Mouse (Mus musculus): ENCODE results near the gene Cacng8. TPM values are rescaled to one million over a fixed set of nuclear protein-coding genes. Genes with fewer than 3 reads are reported as not detected.

The Cacng8 gene
- total and polyA plus RNA-seq, 3 experiments, result 5.6 to 9.2 TPM; not detected in 1

DNA sequence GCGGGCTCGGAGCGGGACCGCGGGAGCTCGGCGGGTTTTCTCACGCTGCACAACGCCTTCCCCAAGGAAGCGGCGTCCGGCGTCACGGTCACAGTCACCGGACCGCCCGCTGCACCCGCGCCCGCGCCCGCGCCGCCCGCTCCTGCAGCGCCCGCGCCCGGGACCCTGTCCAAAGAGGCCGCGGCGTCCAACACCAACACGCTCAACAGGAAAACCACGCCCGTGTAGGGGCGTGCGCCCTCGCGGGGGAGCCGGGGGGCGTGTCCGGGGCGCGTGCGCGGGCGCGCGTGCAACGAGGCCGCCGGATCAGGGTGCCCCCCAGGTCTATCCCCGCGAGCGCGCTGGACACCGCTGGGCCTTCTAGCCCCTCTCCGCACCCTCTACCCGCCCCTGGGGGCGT, 24.9 kb downstream of the Cacng8 start:
- Histone ChIP-seq H3K4me3 (ENCODE audit: control insufficient read depth in 1 of 2, insufficient read depth in 1 of 2, low read depth in 2 of 2, low read length in 2 of 2) (no peak overlapping the region), H3K9ac (ENCODE audit: control insufficient read depth, low read depth, low read length, poor library complexity, severe bottlenecking) (no peak overlapping the region)
- no peak for DNase-seq (ENCODE audit: low read depth, low spot score)

DNA sequence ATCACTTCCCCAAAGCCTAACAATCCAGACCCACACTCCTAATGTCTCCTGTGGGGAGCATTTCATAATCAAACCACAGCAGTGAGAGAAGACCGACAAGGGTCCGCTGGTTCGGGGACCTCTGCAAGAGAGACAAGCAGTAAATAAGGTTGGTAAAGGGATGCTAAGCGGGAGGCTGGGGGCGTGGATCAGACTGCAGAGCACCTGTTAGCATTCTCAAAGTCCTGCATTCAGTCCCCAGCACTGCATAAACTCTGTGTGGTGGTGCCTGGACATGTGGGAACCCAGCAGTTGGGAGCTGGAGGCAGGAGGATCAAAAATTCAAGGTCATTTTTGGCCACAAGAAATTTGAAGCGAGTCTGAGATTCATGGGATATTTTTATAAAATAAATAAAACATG, 29.5 kb downstream of the Cacng8 start:
- no peaks in the 10 kb centered on the region for H3K36me3 ChIP-seq (ENCODE audit: control insufficient read depth in 1 of 2, insufficient read depth in 2 of 2, low read length in 2 of 2)
- H3K4me3 ChIP-seq (ENCODE audit: control insufficient read depth in 1 of 2, insufficient read depth in 1 of 2, low read depth in 2 of 2, low read length in 2 of 2), result no peak overlapping the region
- H3K27me3 ChIP-seq (ENCODE audit: control insufficient read depth in 1 of 2, insufficient read depth in 2 of 2, low read length in 2 of 2), result no peaks in the 10 kb centered on the region
- no peaks in the 10 kb centered on the region for H3K79me2 ChIP-seq (ENCODE audit: control insufficient read depth, insufficient read depth, low read length, poor library complexity)
- H3K27ac ChIP-seq (ENCODE audit: control insufficient read depth, low read depth, low read length), result no peak overlapping the region
- DNase-seq (ENCODE audit: low read depth, low spot score), result no peak
- no peaks in the 10 kb centered on the region for H3K4me1 ChIP-seq (ENCODE audit: control insufficient read depth in 1 of 2, insufficient read depth in 2 of 2, low read length in 2 of 2)
- no peak for TF ChIP-seq JUND (IDR thresholded peaks at IDR 0.05; ENCODE audit: low read depth, low read length)
- no peak for TF ChIP-seq KAT2A (conservative IDR thresholded peaks at IDR 0.05; ENCODE audit: low read depth, low read length)
- TF ChIP-seq NELFE (IDR thresholded peaks at IDR 0.05; ENCODE audit: low read depth, low read length), result no peak
- no peak for TF ChIP-seq E2F4 (IDR thresholded peaks at IDR 0.05; ENCODE audit: borderline replicate concordance, low read depth, low read length)
- TF ChIP-seq MYC (IDR thresholded peaks at IDR 0.05; ENCODE audit: low read depth, low read length), result no peak
- no peak for TF ChIP-seq TCF12 (IDR thresholded peaks at IDR 0.05; ENCODE audit: low read depth, low read length)
- TF ChIP-seq ZMIZ1 (IDR thresholded peaks at IDR 0.05; ENCODE audit: low read depth, low read length), result no peak
- no peak for TF ChIP-seq ELF1 (IDR thresholded peaks at IDR 0.05; ENCODE audit: low read depth, low read length)
- TF ChIP-seq MAX (IDR thresholded peaks at IDR 0.05; ENCODE audit: low read length), result no peak
- no peak overlapping the region for H3K9ac ChIP-seq (ENCODE audit: control insufficient read depth, low read depth, low read length, poor library complexity, severe bottlenecking)
- H3K9me3 ChIP-seq (replicated peaks; ENCODE audit: insufficient read depth, low read length), result no peaks in the 10 kb centered on the region

More for the DNA sequence above, 24.9 kb downstream of the Cacng8 start:
- Histone ChIP-seq H3K4me1 (ENCODE audit: control insufficient read depth in 1 of 2, insufficient read depth in 2 of 2, low read length in 2 of 2) (peaks cover 0 to 9% of the 10 kb centered on the region in 2 experiments; a peak in 3 of 4 replicates), H3K27me3 (ENCODE audit: control insufficient read depth in 1 of 2, insufficient read depth in 2 of 2, low read length in 2 of 2) (no peaks in the 10 kb centered on the region), H3K79me2 (ENCODE audit: control insufficient read depth, insufficient read depth, low read length, poor library complexity) (peaks cover 10% of the 10 kb centered on the region), H3K27ac (ENCODE audit: control insufficient read depth, low read depth, low read length) (no peak overlapping the region), H3K36me3 (ENCODE audit: control insufficient read depth in 1 of 2, insufficient read depth in 2 of 2, low read length in 2 of 2) (peaks cover 0 to 3% of the 10 kb centered on the region in 2 experiments; a peak in 1 of 4 replicates), H3K9me3 (replicated peaks; ENCODE audit: insufficient read depth, low read length) (no peaks in the 10 kb centered on the region)
- TF ChIP-seq EP300 (IDR thresholded peaks at IDR 0.05; ENCODE audit: low read depth in 1 of 2, low read length in 2 of 2), result no peak
- no peak for TF ChIP-seq MAX (IDR thresholded peaks at IDR 0.05; ENCODE audit: low read length)
- no peak for TF ChIP-seq BHLHE40 (IDR thresholded peaks at IDR 0.05; ENCODE audit: borderline replicate concordance, low read depth, low read length)
- TF ChIP-seq MEF2A (IDR thresholded peaks at IDR 0.05; ENCODE audit: extremely low read depth, insufficient replicate concordance, low read depth, low read length, poor library complexity, severe bottlenecking), result no peak
- TF ChIP-seq MYB (IDR thresholded peaks at IDR 0.05; ENCODE audit: low read depth, low read length), result no peak
- no peak for TF ChIP-seq TBP (IDR thresholded peaks at IDR 0.05; ENCODE audit: low read depth, low read length)
- TF ChIP-seq POLR2AphosphoS2 (IDR thresholded peaks at IDR 0.05; ENCODE audit: low read length), result no peak
- TF ChIP-seq MXI1 (IDR thresholded peaks at IDR 0.05; ENCODE audit: low read depth, low read length), result no peak
- no peak for TF ChIP-seq MAFK (IDR thresholded peaks at IDR 0.05; ENCODE audit: borderline replicate concordance, low read depth, low read length)

All from MEL (cell line).